Mouse (Mus musculus) cerebellum, adult 2 months (tissue): Measurements from ENCODE around the gene Arhgap32.

Source experiments
- CTCF ChIP-seq: fragments of 200-500 bp; IDR thresholded peaks from 2 replicates; pipeline ENCODE4 v1.5.1; 2011; ENCODE audit warnings: low read depth, mild to moderate bottlenecking, control low read depth, low read length, moderate library complexity, borderline replicate concordance; ENCODE audit not compliant: insufficient read depth
- POLR2A ChIP-seq: fragments of 200-500 bp; IDR thresholded peaks from 2 replicates; pipeline ENCODE4 v1.6.1; 2011; ENCODE audit warnings: low read length, control low read depth, borderline replicate concordance; ENCODE audit not compliant: insufficient read depth

- TF ChIP-seq POLR2A, result no peak
- TF ChIP-seq CTCF, result no peak
Observed at GRCm38 (mm10) chr9:32242921-32243617, 127.1 kb downstream of the Arhgap32 start.
